Mouse (Mus musculus) intestine, embryonic 15.5 days (tissue): Measurements from ENCODE around the gene Zic2. TPM values are rescaled to one million over a fixed set of nuclear protein-coding genes. Genes with fewer than 3 reads are reported as not detected.

Experiments used
- ATAC-seq: fragments of 200-750 bp; cut with Nextera tagmentation; 2 replicates; pipeline ENCODE4 v1.8.0; 2017; ENCODE audit warnings: moderate TSS enrichment, moderate library complexity
- H3K27ac ChIP-seq: fragments of 300-500 bp; sonication (generic); 2 replicates; pipeline ENCODE4 v1.5.1; 2015; ENCODE audit warnings: mild to moderate bottlenecking, inconsistent platforms
- H3K27me3 ChIP-seq: fragments of 300-500 bp; sonication (generic); replicated peaks from 2 replicates; pipeline ENCODE4 v1.6.1; 2015; ENCODE audit warnings: inconsistent platforms
- H3K36me3 ChIP-seq: fragments of 300-500 bp; sonication (generic); 2 replicates; pipeline ENCODE4 v1.6.1; 2015; ENCODE audit warnings: inconsistent platforms
- H3K4me1 ChIP-seq: fragments of 300-500 bp; sonication (generic); replicated peaks from 2 replicates; pipeline ENCODE4 v1.6.1; 2015; ENCODE audit warnings: inconsistent platforms
- H3K4me2 ChIP-seq: fragments of 300-500 bp; sonication (generic); replicated peaks from 2 replicates; pipeline ENCODE4 v1.6.1; 2015; ENCODE audit warnings: mild to moderate bottlenecking, inconsistent platforms
- H3K4me3 ChIP-seq: fragments of 300-500 bp; sonication (generic); replicated peaks from 2 replicates; pipeline ENCODE4 v1.5.1; 2015; ENCODE audit warnings: inconsistent platforms
- H3K9ac ChIP-seq: fragments of 300-500 bp; sonication (generic); 2 replicates; pipeline ENCODE4 v1.6.1; 2015; ENCODE audit warnings: inconsistent platforms
- H3K9me3 ChIP-seq: fragments of 300-500 bp; sonication (generic); 2 replicates; pipeline ENCODE4 v1.6.1; 2016; ENCODE audit warnings: inconsistent platforms
- WGBS: fragments of 180-500 bp; shearing (Covaris S2); methylation state at CpG from one replicate; pipeline ENCODE4 v1.1.7; 2015; 5-methylcytosine and 5-hydroxymethylcytosine counted together
- polyA plus RNA-seq: library from polyadenylated mRNA; unstranded; fragments of >200 nt; fragmentation: Nextera tagmentation; extraction: Ambion mirVana; gene quantifications from 2 replicates; pipeline ENCODE4 v1.2.1, GENCODE M21; 2015

Gene Zic2
- polyA plus RNA-seq, 1 experiment from 2014 or later: not detected

- Histone ChIP-seq H3K9me3 (no peaks in the 10 kb centered on the region), H3K4me3 (peak overlapping the region; percentile 50), H3K27me3 (peaks cover 91% of the 10 kb centered on the region), H3K36me3 (no peaks in the 10 kb centered on the region), H3K4me1 (peaks cover 24% of the 10 kb centered on the region), H3K4me2 (peak overlapping the region; percentile 98), H3K27ac (no peak overlapping the region), H3K9ac (no peak overlapping the region)
- peak; percentile 52 for ATAC-seq
- under 1% methylated on average over 39 of the region's 62 CpGs for WGBS
Measured at GRCm38 (mm10) chr14:122464351-122464762, 10.9 kb upstream of the Zic2 start.

- H3K9me3 ChIP-seq: no peaks in the 10 kb centered on the region
- WGBS: under 1% methylated on average over 56 of the region's 62 CpGs
- H3K36me3 ChIP-seq: no peaks in the 10 kb centered on the region
- peaks cover 24% of the 10 kb centered on the region for H3K4me1 ChIP-seq
- H3K9ac ChIP-seq: no peak within 1 kb of the TSS
- H3K4me2 ChIP-seq: peak within 1 kb of the TSS; percentile 98
- peak; percentile 40 for ATAC-seq
- peak within 1 kb of the TSS; percentile 50 for H3K4me3 ChIP-seq
- H3K27ac ChIP-seq: no peak within 1 kb of the TSS
- H3K27me3 ChIP-seq: peaks cover 91% of the 10 kb centered on the region
Measured at GRCm38 (mm10) chr14:122464763-122465741, 10.2 kb upstream of the Zic2 start, which contains the start of gene Zic5. Zic5 (minus strand) TSS chr14:122465677.

- H3K27ac ChIP-seq: no peak overlapping the region
- H3K36me3 ChIP-seq: no peaks in the 10 kb centered on the region
- no peaks in the 10 kb centered on the region for H3K9me3 ChIP-seq
- H3K4me2 ChIP-seq: no peak overlapping the region
- 21% methylated on average over 13 of the region's 13 CpGs for WGBS
- H3K9ac ChIP-seq: no peak overlapping the region
- H3K4me3 ChIP-seq: no peak overlapping the region
- peaks cover 24% of the 10 kb centered on the region for H3K4me1 ChIP-seq
- ATAC-seq: no peak
- H3K27me3 ChIP-seq: peaks cover 90% of the 10 kb centered on the region
Measured at GRCm38 (mm10) chr14:122465931-122466490, 9.2 kb upstream of the Zic2 start.

DNA sequence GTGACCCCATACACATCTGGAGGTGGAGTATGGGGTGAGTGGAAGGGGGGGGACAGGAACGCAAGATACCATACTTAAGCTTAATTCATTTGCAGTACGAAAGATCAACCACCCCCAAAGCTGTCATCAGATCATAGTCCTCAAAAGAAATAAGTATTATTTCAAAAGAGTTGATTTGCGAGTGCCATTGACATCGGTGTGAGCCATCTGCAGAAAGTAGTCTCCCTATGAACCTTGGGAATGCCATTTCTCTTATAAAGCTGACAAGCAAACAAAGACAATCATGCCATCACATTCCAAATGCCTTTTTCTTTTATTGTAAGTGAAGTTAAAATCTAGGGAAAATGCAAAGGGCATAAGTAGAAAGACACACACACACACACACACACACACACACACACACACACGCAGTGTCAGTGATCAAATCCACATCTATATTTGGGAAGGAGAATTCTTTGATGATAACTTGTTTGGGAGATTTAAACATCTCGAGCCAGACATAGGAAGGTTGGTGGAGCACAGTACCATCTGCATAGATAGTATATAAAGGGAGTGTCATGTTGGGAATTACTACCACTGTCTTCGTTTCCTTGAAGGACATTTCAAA, 8.4 kb upstream of the Zic2 start:
- Histone ChIP-seq H3K27ac (no peak overlapping the region), H3K4me2 (no peak overlapping the region), H3K9ac (no peak overlapping the region), H3K4me1 (peaks cover 24% of the 10 kb centered on the region), H3K4me3 (no peak overlapping the region), H3K36me3 (no peaks in the 10 kb centered on the region), H3K27me3 (peaks cover 92% of the 10 kb centered on the region), H3K9me3 (no peaks in the 10 kb centered on the region)
- no peak for ATAC-seq
- WGBS: 53% methylated on average over 7 of the region's 7 CpGs

DNA sequence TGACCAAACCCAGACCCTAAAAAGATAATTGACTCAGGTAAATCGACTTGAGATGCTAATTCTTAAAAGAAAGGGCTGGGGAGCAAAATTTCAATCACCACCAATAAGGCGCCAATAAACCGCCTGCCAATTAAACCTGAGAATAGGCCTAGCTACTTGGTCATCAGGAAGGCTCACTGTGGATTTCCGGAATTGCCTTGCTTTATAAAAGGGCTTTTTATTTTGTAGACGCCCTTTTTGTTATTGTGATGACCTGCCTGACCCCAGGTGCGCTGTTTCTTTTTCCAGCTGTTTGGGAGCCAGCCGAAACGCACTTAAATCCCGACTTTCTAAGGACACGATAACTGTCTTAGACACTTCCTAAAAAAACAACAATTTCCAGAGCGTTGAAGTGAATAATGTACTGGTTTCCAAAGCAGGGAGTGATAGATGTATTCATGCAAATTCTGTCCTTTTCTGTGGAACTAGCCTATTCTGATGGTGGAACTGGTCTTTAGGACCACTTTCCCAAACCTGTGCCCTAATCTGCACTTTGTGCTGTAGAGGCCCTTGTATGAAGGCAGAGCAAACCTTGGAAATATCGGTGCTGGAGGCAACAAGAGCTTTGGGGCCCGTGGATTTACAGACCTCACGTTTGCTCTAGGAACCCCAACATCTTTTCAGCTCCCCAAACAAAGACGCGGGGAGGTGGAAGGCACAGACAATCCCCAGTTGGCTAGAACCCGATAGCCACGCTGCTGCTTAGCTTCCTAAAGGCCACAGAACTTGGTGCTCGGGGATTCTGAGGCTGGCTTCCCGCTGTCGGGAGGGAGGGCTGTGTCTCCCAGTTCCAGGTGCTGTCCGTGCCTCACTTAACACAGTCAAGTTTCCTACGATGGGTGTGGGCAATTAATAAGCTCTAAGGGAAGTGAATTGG, 7.1 kb upstream of the Zic2 start:
- ATAC-seq: no peak
- H3K4me1 ChIP-seq: peaks cover 24% of the 10 kb centered on the region
- H3K9ac ChIP-seq: no peak overlapping the region
- H3K4me2 ChIP-seq: no peak overlapping the region
- WGBS: 5% methylated on average over 23 of the region's 23 CpGs
- H3K36me3 ChIP-seq: no peaks in the 10 kb centered on the region
- no peak overlapping the region for H3K4me3 ChIP-seq
- no peaks in the 10 kb centered on the region for H3K9me3 ChIP-seq
- H3K27ac ChIP-seq: no peak overlapping the region
- peaks cover 91% of the 10 kb centered on the region for H3K27me3 ChIP-seq

GRCm38 (mm10) chr14:122468971-122469755, 6.1 kb upstream of the Zic2 start:
- WGBS: 2% methylated on average over 28 of the region's 28 CpGs
- Histone ChIP-seq H3K9me3 (no peaks in the 10 kb centered on the region), H3K36me3 (no peaks in the 10 kb centered on the region), H3K27me3 (peaks cover 91% of the 10 kb centered on the region), H3K27ac (no peak overlapping the region), H3K4me2 (no peak overlapping the region), H3K9ac (no peak overlapping the region), H3K4me3 (no peak overlapping the region), H3K4me1 (peaks cover 19% of the 10 kb centered on the region)
- no peak for ATAC-seq

DNA sequence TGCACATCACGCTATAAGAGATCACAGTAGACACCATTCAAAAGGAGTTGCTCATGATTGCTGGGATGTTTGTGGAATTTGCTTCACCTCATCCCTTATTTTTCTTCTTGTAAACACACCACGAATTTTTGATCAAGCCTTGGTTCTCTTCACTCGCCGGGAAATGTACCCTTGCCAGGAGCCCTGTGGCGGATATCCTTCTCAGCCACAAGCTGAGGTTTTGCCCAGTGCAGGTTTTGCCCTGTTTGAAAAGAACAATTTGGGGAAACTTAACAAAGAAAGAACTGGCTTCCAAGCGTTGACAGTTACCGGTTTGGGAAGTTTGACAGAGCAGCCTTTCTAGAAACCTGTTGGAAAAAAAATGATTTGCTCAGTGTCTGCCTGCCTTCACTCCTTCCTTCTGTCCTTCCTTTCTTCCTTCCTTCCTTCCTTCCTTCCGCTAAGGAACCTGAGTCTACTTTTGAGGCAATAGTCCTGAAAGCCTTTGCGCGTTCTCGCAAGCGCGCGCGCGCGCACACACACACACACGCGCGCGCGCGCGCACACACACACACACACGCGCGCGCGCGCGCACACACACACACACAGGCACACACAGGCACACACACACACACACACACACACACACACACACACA, 3.7 kb upstream of the Zic2 start:
- no peaks in the 10 kb centered on the region for H3K36me3 ChIP-seq
- WGBS: 10% methylated on average over 31 of the region's 31 CpGs
- ATAC-seq: no peak
- H3K9ac ChIP-seq: no peak overlapping the region
- H3K4me3 ChIP-seq: no peak overlapping the region
- H3K9me3 ChIP-seq: no peaks in the 10 kb centered on the region
- no peak overlapping the region for H3K27ac ChIP-seq
- H3K27me3 ChIP-seq: peaks cover 91% of the 10 kb centered on the region
- H3K4me1 ChIP-seq: peaks cover 25% of the 10 kb centered on the region
- H3K4me2 ChIP-seq: no peak overlapping the region

DNA sequence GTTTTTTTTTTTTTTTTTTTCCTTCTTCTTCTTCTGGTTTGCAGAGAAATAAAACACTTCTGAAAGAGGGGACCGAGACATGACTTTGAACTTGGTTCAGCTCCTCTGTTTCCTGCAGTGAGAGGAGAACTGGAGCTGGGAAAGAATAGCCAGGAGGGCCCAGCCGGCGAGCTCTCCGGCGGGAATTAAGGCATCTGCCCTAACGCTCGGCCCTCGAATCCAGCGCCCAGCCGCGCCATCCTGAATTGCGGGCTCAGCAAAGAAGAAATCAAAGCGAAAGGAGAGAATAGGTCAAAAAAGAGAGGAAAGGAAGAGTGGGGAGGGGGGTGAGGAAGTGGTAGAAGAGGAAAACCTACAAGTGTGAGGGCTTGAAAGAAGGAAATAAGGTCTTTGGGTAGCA, 3.1 kb upstream of the Zic2 start:
- Histone ChIP-seq H3K9me3 (no peaks in the 10 kb centered on the region), H3K36me3 (no peaks in the 10 kb centered on the region), H3K27ac (no peak overlapping the region), H3K4me3 (no peak overlapping the region), H3K4me2 (no peak overlapping the region), H3K9ac (no peak overlapping the region), H3K4me1 (peaks cover 25% of the 10 kb centered on the region), H3K27me3 (peaks cover 91% of the 10 kb centered on the region)
- no peak for ATAC-seq
- under 1% methylated on average over 13 of the region's 13 CpGs for WGBS

DNA sequence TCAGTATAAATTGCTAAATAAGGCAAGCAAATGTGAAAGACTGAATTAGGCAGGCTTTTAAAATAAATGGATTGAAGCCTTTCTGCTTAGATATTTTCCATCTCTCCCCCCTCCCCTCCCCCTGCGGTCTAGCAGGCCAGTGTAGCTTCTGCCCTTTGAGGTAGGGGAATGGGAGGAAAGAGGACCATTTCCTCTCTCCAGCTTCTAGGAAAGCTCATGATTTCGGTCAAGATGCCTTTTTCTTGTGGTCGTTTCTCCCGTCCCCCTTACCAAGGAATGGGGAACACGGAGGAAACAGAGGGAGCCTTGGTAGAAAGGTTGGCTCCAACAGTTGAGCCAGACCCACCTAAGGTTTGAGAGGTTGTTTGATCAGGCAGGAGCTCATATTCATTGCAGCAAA, 2.6 kb upstream of the Zic2 start:
- H3K27me3 ChIP-seq: peaks cover 91% of the 10 kb centered on the region
- peaks cover 25% of the 10 kb centered on the region for H3K4me1 ChIP-seq
- H3K9me3 ChIP-seq: no peaks in the 10 kb centered on the region
- no peak for ATAC-seq
- no peaks in the 10 kb centered on the region for H3K36me3 ChIP-seq
- no peak overlapping the region for H3K27ac ChIP-seq
- 2% methylated on average over 5 of the region's 5 CpGs for WGBS
- no peak overlapping the region for H3K9ac ChIP-seq
- no peak overlapping the region for H3K4me3 ChIP-seq
- H3K4me2 ChIP-seq: no peak overlapping the region

GRCm38 (mm10) chr14:122473211-122473751, 2.0 kb upstream of the Zic2 start:
- H3K27me3 ChIP-seq: peaks cover 92% of the 10 kb centered on the region
- peaks cover 25% of the 10 kb centered on the region for H3K4me1 ChIP-seq
- no peak overlapping the region for H3K4me2 ChIP-seq
- 2% methylated on average over 17 of the region's 17 CpGs for WGBS
- no peak overlapping the region for H3K4me3 ChIP-seq
- H3K9me3 ChIP-seq: no peaks in the 10 kb centered on the region
- H3K36me3 ChIP-seq: no peaks in the 10 kb centered on the region
- H3K9ac ChIP-seq: no peak overlapping the region
- no peak overlapping the region for H3K27ac ChIP-seq
- ATAC-seq: no peak
